Mouse (Mus musculus): ENCODE data around the gene Rdh16.
A peak's percentile ranks its signal among the peaks of the same experiment; 100 is the strongest.
"Not testable (repeated sequence)": the region's sequence is repeated elsewhere in the genome, so short reads cannot be mapped to it uniquely, and the experiment has no call there.

Rdh16 gene

DNA sequence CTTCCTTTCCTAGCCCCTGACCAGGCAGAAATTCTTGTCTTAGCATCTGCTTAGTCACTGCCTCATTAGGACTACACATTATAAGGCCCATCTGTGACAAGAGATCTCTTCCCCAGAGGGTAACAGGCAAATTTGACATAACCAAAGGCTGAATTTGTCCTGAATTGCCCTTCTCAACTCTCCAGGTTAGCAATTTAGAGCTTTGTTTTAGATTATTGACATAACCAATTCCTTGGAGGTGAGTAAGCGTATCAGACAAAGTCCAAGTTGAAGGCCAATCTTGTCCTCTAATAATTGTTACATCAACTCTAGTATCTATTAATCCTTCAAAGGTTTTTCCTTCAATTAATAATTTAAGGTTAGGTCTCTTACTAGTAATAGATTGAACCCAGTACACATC is 33.2 kb downstream of the Rdh16 start:
- not testable (repeated sequence) for DNase-seq (ENCODE audit: low spot score)

DNA sequence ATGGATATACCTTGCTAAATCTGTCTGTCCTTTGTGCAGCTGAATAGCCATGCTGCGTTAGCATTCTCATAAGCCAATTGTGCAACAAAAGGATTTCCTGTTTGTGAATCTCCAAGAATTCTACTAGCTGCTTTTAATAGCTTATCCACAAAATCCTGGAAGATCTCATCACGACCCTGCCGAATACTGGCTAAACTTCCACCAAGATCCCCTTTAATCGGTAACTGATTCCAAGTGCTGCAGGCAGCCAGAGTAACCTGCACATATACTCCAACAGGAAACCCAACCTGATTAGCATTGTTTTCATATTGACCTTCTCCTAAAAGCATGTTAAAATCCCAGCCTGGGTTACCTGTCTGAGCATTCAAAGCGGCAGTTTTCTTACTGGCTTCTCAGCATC is 34.3 kb downstream of the Rdh16 start:
- DNase-seq (ENCODE audit: low spot score), result no peak

DNA sequence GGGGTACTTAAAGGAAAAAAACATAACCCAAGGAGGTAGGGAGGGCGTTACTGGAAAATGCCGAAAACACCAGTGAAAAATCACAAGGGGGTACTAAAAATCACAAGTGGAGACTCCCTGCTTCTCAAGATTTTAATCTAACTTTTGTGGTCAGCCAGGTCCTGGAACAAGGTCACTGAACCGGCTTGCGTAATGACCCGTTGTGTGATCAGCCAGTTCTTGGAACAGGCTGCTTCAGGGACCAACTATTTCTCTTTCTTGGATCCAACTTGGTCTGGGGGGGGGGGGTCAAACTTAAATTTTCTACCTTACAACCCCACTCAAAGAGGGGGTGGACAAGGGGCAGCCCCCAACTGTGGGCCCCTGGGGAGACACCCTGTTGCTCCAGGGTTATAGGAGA is 36.8 kb downstream of the Rdh16 start:
- not testable (repeated sequence) for DNase-seq (ENCODE audit: low spot score)

DNA sequence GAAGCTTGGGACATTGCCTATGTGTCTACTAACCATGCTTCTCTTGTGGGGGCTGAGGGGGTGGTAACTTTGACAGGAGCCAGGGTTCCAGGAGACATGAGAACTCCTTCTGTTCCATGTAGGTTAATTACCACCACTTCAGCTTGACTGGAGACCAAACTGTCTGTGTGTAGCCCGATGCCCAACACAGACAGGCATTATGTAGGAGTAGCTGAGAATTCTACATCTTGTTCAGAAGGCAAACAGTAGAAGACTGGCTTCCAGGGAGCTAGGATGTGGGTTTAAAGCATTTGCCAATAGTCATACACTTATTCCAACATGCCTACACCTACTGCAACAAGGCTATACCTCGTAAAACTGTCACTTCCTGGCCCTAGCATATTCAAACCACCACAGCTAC is 37.6 kb downstream of the Rdh16 start:
- no peak for DNase-seq (ENCODE audit: low spot score)

GRCm38 (mm10) chr10:127840776-127841175 is 39.8 kb downstream of the Rdh16 start:
- DNase-seq (ENCODE audit: low spot score), result no peak

DNA sequence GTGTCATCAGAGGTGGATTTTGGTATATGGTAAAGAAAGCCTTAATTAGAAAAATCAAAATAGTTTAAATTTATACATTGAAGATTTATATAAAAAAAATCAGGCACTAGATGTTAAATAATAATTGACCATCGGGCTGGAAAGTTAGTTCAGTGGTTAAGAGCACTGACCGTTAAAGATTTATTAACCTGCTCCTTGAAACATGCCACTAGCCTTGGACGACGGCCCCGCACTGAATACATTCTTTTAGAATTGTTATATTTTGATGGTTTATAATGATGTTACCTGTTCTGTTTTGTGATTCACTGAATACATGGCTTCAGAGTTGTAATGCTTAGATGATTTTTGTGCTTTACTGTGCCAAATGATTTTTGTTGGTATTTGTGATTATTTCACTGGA is 45.0 kb downstream of the Rdh16 start:
- not testable (repeated sequence) for DNase-seq (ENCODE audit: low spot score)

DNA sequence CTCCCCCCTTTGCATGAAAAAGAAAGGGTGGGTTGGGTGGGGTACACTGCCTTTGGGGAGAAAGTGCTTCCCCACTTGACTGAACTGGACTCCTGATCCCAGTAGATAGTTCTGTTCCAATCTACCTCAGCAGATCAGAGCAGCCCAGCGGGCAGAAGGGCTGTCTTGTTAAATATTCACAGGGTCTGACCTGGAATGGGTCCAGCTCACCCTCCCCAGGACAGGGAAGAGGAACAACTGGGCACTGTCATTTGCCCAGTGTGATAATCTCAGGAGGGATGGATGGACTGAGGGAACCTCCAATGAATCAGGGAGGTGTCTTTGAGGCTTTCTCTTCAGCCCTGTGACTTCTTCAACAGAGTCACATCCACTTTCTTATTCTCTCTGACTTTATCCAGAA is 47.1 kb downstream of the Rdh16 start:
- DNase-seq (ENCODE audit: low spot score), result no peak

DNA sequence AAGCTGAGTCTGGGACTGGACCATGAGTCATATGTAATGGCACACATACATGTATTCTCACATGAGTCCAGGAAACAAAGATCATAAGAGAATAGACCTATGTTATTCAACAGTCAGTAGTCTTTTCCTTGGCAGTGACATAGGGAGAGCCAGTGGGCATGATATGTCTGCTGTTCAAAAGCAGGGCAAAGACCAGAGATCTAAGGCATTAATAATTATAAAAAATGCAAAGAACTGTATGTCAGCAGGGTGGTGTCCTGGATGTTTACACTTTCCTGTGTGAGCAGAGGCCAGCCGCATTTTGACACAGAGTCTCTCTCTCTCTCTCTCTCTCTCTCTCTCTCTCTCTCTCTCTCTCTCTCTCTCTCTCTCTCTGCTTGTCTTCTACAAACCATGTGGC is 48.7 kb downstream of the Rdh16 start, which contains the start of gene Rdh19:
TSS of gene Rdh19 (plus strand) at position 301 of the 400 bp plus-strand sequence.
- DNase-seq (ENCODE audit: low spot score), result no peak

DNA sequence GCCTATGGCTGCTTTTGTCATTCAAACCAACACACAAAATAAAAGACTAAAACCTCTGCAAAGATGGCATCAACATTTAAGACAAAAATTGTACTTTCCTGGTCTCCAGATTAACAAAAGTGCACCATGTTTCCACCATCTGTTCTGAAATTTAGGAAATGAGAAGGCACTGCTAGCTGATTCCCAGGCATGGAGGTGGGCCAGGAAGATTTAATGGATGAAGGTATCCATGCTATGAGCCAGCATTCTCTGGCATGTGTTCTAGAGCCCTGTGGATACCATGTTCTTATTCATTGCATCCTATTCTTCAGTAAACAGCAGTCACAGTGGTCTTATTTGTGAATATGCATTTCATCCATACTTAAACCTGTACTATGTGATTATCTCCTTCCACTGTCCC is 55.4 kb downstream of the Rdh16 start:
- DNase-seq (ENCODE audit: low spot score), result no peak

- no peak for DNase-seq (ENCODE audit: low spot score)
Measured at GRCm38 (mm10) chr10:127864931-127865330, 64.0 kb downstream of the Rdh16 start.

DNA sequence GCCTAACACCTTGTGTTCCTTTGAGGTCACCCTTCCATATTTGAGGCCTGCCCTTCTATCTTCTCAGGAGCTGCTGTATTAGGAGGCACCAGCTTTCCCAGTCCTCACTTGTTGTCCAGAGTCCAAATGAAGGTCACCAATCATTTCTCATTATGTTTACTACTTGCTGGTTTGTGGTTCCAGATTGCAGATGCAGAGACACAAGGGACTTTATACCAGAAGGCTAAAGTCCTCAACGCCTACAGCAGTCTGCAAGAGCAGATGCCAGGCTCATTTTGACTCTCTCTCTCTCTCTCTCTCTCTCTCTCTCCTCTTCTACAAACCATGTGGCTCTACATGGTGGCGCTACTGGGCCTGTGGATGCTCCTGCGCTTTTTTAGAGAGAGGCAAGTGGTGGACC is 65.3 kb downstream of the Rdh16 start, which contains the start of gene Rdh16f2:
TSS of gene Rdh16f2 (plus strand) at position 243 of the 400 bp plus-strand sequence.
- DNase-seq (ENCODE audit: low spot score), result no peak

DNA sequence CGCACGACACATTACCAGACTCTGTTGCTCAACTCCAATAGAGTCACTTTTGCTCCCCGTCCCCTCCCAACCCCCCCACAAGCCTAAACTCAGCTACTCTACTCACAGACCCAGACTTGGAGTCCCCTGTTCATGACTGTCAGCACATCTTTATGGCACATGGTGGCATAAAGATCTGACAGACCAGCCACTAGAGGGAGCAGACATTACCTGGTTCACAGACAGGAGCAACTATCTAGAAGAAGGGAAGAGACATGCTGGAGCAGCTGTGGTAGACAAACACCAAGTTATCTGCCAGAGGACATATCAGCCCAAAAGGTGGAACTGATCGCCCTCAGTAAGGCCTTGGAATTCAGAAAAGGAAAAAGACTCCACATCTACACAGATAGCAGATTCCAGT is 71.5 kb downstream of the Rdh16 start:
- peak; percentile 7 for DNase-seq (ENCODE audit: low spot score)

DNA sequence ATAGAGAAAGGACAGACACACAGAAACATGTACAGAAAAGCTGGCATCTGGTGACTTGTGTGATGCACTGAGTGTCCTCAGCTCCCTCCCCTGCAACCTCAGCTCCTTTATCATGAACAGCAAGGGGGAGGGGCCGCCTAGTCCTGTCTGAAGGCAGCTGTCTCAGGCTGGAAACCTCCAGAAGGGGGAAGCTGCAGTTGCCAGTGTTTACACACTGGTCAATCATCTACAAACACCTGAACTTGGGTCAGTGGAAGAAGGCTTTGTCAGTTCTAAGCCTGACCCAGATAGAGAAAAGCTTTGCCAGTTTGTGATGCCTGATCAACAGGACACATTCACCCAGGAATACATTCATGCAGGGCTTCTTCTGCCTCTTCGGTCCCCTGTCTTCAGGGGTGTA is 76.7 kb downstream of the Rdh16 start:
- DNase-seq (ENCODE audit: low spot score), result no peak

GRCm38 (mm10) chr10:127878262-127879057 is 77.5 kb downstream of the Rdh16 start:
- no peak for DNase-seq (ENCODE audit: low spot score)

DNA sequence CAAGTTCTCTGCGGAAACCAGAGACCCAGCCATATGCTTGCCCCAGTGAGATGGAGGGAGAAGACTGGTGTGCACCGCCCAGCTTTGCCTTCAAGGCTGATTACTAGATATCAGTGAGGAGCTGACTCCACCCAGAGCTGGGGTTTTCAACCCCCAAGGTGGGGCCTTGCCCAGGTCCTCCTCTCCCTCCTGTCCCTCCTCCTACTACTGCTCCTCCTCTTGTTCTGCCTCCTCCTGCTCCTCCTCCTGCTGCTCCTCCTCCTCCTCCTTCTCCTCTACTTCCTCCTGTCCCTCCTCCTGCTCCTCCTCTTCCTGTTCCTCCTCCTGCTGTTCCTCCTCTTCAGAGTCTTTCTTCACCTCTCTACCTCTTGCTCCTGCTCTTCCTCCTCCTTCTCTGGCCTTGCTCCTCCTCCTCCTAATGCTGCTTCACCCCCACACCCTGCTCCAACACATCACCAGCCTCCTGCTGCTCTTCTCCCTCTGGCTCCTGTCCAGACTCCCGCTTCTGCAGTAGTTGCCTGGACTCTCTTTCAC is 78.3 kb downstream of the Rdh16 start:
- peak; percentile 3 for DNase-seq (ENCODE audit: low spot score)

DNA sequence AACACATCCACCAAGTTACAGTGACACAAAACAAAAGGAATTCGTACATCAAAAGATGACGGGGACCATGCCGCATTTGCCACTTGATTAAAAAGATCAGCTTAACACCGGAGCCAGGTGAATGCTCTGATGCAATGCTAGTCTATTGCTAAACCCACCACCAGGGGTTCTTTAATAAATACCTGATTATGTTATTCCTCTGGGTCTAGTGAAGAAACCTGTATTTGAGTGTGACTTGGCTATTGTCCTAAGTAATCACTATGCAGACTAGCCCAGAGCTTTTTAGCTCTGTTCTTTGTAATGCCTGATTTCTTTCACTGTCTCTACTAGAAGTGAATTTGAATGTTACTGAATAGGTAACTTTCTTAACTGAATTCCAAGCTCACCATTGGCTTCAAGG is 80.1 kb downstream of the Rdh16 start:
- no peak for DNase-seq (ENCODE audit: low spot score)

DNA sequence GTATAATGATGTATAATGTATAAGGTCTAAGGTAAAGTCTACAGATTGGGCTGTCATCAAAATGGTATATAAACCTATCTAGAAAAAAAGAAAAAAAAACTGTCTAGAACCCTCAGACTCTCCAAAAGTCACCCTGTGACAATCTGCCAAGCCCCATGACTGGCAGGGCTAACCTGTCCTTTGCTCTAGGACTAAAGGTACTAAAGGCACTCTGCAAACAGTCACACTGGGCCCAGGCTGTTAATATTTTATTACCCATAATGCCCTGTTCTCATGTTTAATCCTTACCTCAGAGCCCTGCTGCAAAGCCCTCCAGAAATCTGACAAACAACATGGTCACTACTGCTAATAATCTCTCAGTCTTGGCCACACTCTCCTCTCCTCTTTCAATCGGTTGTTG is 85.6 kb downstream of the Rdh16 start:
- no peak for DNase-seq (ENCODE audit: low spot score)

DNA sequence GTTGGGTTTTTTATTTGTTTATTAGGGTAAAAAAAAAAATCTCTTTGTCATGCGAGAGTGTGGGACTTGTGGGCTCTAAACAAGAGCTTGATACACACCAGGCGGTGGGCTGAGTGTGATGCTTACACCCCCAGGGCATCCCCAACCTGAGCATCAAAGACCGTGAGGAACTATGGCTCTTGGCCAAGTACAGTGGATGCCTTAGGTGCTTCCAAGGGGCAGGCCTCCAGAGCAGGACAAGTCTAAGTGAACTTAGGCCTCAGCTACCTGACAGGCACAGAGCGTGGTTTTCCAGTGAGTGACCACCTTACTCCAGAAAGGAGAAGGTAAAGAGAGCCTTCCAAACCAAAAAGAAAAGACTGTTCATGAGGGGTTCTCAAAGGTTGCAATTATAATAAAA is 86.0 kb downstream of the Rdh16 start:
- DNase-seq (ENCODE audit: low spot score), result no peak

DNA sequence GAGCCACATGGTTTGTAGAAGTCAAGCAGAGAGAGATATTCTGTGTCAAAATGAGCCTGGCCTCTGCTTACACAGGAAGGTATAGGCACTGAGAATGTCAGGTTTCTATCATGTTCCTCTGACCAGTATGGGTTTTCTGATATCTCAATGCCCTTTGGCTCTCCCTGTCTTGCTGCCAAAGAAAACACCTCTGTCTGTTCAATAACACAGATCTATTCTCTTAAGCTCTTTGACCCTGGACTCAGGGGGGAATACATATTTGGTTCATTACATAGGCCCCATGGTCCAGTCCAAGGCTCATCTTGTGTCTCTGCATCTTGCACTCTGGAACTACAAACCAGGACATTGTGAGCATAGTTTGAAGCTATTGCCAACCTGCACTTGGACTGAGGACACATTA is 87.7 kb downstream of the Rdh16 start, which contains the start of gene Rdh7:
TSS of gene Rdh7 (minus strand) at position 213 of the 400 bp plus-strand sequence.
- no peak for DNase-seq (ENCODE audit: low spot score)

- DNase-seq (ENCODE audit: low spot score), result no peak
Measured at GRCm38 (mm10) chr10:127891481-127891880, 90.5 kb downstream of the Rdh16 start.

DNA sequence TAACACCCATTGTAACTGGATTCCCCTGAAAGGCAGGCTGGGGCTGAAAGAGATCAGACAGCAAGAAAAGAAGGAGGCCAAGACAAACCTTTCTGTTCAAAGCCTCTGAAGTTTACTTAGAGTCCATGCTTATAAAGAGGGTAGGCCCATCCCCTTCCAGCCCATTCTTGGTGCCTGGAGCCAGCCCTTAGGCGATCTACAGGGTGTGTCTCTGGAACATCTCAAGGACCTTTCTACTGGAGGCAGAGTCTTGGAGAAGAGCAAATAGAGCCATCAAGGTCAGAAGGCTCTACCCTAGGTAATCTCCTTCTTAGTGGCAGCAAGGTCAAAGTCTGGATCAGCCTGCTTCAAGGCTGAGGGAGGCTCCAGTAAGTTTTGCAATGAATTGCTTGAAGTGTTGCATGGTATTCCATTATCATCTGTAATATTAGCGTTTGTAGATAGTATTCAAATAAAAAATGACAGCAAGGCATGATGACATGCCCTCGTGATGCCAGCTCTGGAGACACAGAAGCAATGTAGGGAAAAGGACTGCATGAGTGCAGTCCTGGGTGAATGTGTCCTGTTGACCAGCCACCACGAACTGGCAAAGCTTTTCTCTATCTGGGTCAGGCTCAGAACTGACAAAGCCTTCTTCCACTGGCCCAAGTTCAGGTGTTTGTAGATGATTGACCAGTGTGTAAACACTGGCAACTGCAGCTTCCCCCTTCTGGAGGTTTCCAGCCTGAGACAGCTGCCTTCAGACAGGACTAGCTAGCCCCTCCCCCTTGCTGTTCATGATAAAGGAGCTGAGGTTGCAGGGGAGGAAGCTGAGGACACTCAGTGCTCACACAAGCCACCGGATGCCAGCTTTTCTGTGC is 92.4 kb downstream of the Rdh16 start:
- DNase-seq (ENCODE audit: low spot score), result not testable (repeated sequence)

Data from c-Kit-positive CD71-positive TER-119-positive erythroid progenitor cells, embryonic 14.5 days (primary cell).